Mouse (Mus musculus) heart, adult 2 months (tissue): ENCODE data around the gene Tmem251. TPM values are rescaled to one million over a fixed set of nuclear protein-coding genes. Genes with fewer than 3 reads are reported as not detected.

Source experiments
- DNase-seq, 2 experiments: peaks; one replicate each; pipeline ENCODE4 v3.0.0; 2021
- H3K27ac ChIP-seq: fragments of 200-600 bp; 2 replicates; pipeline ENCODE4 v1.8.1; 2022
- H3K27me3 ChIP-seq: fragments of 200-500 bp; 2 replicates; pipeline ENCODE4 v1.6.1; 2012; ENCODE audit warnings: mild to moderate bottlenecking, low read length, inconsistent platforms, mixed read lengths; ENCODE audit not compliant: control insufficient read depth, insufficient read depth
- H3K36me3 ChIP-seq: fragments of 200-500 bp; 2 replicates; pipeline ENCODE4 v1.6.1; 2012; ENCODE audit warnings: low read length, inconsistent platforms; ENCODE audit not compliant: control insufficient read depth, insufficient read depth
- H3K4me1 ChIP-seq: fragments of 200-500 bp; 2 replicates; pipeline ENCODE4 v1.6.1; 2011; ENCODE audit warnings: low read length; ENCODE audit not compliant: control insufficient read depth, insufficient read depth
- H3K4me3 ChIP-seq: fragments of 200-600 bp; 2 replicates; pipeline ENCODE4 v1.8.1; 2022
- H3K79me2 ChIP-seq: fragments of 200-500 bp; replicated peaks from 2 replicates; pipeline ENCODE4 v1.6.1; 2012; ENCODE audit warnings: mild to moderate bottlenecking, inconsistent platforms, low read length, moderate library complexity, mixed read lengths; ENCODE audit not compliant: control insufficient read depth, insufficient read depth
- H3K9ac ChIP-seq: fragments of 200-500 bp; 2 replicates; pipeline ENCODE4 v1.6.1; 2012; ENCODE audit warnings: low read depth, mild to moderate bottlenecking, control low read depth, inconsistent platforms, low read length, mixed read lengths
- CTCF ChIP-seq: fragments of 200-600 bp; IDR thresholded peaks from 2 replicates; pipeline ENCODE4 v1.8.1; 2022; ENCODE audit warnings: antibody characterized with exemption, mild to moderate bottlenecking, moderate library complexity
- EP300 ChIP-seq: fragments of 200-500 bp; IDR thresholded peaks from 2 replicates; pipeline ENCODE4 v1.6.1; 2011; ENCODE audit warnings: low read depth, low read length, control low read depth; ENCODE audit not compliant: insufficient read depth
- POLR2A ChIP-seq: fragments of 200-500 bp; IDR thresholded peaks from 2 replicates; pipeline ENCODE4 v1.6.1; 2011; ENCODE audit warnings: mild to moderate bottlenecking, low read depth, low read length, control low read depth; ENCODE audit not compliant: insufficient read depth
- WGBS: fragments of 180-500 bp; shearing (Covaris S2); methylation state at CpG from one replicate; pipeline ENCODE4 v1.1.7; 2018; 5-methylcytosine and 5-hydroxymethylcytosine counted together
- intact Hi-C: fragments of 180-260 bp; cut with DNase I; formaldehyde crosslinking; loops from one replicate; pipeline ENCODE4 v1.15.1; 2025
- polyA plus RNA-seq: library from polyadenylated mRNA; depleted of rRNA; stranded (reverse); fragments of >200 nt; gene quantifications from 2 replicates; pipeline ENCODE4 v1.2.3, GENCODE M21; 2012
- total RNA-seq, 2 experiments: library from RNA; stranded (reverse); gene quantifications; 2 replicates each; pipeline ENCODE4 v1.2.3; 2021

The Tmem251 gene
- total and polyA plus RNA-seq, 3 experiments, result 1.8 to 4.6 (median 4.5) TPM

GRCm38 (mm10) chr12:102730798-102731619 is 12.6 kb upstream of the Tmem251 start:
- WGBS, result 41% methylated on average over 16 of the region's 16 CpGs
- no peak for DNase-seq
- H3K9ac ChIP-seq, result no peak overlapping the region
- no peak for TF ChIP-seq CTCF
- no peak for TF ChIP-seq POLR2A
- TF ChIP-seq EP300, result no peak
- H3K4me3 ChIP-seq, result no peak overlapping the region
- intact Hi-C loops, result no loop called here
- no peaks in the 10 kb centered on the region for H3K79me2 ChIP-seq
- H3K4me1 ChIP-seq, result no peaks in the 10 kb centered on the region
- H3K27me3 ChIP-seq, result no peaks in the 10 kb centered on the region
- H3K36me3 ChIP-seq, result no peaks in the 10 kb centered on the region
- H3K27ac ChIP-seq, result no peak overlapping the region

GRCm38 (mm10) chr12:102733381-102733780 is 10.2 kb upstream of the Tmem251 start:
- Histone ChIP-seq H3K36me3 (no peaks in the 10 kb centered on the region), H3K4me3 (no peak overlapping the region), H3K9ac (no peak overlapping the region), H3K4me1 (no peaks in the 10 kb centered on the region), H3K79me2 (no peaks in the 10 kb centered on the region), H3K27me3 (no peaks in the 10 kb centered on the region), H3K27ac (no peak overlapping the region)
- 4% methylated on average over 5 of the region's 5 CpGs for WGBS
- DNase-seq, result peak; percentile 49 to 68
- TF ChIP-seq EP300 (no peak), POLR2A (no peak), CTCF (peak; percentile 69)
- intact Hi-C loops, result no loop called here

DNA sequence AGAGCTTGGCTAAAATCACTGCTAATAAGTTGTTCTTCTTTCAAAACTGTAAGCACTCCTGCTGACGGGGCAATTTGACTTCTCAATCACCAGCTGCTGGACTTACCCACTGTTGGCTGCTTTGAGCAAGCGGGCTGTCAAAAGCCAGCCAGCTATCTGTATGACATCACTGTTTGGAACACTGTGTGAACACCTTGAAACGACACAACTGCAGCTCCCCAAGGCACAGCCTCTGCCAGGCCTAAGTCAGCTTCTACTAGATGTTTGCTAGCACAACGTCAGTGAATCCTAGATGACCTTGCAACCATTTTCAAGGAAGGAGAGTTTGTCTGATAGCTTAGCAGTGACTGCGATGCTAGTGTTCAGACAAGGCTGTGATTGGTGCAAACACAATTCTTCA is 4.5 kb upstream of the Tmem251 start:
- Histone ChIP-seq H3K36me3 (peaks cover under 1% of the 10 kb centered on the region; the same call in 1 of the 2 replicates), H3K27me3 (no peaks in the 10 kb centered on the region), H3K4me1 (peaks cover 2% of the 10 kb centered on the region; the same call in 1 of the 2 replicates), H3K79me2 (no peaks in the 10 kb centered on the region), H3K27ac (no peak overlapping the region), H3K9ac (no peak overlapping the region), H3K4me3 (no peak overlapping the region)
- intact Hi-C loops, result no loop called here
- TF ChIP-seq CTCF, result no peak
- TF ChIP-seq EP300, result no peak
- no peak for TF ChIP-seq POLR2A
- 49% methylated on average over 5 of the region's 5 CpGs for WGBS
- peak in 1 of 2 experiments; percentile 17 for DNase-seq

DNA sequence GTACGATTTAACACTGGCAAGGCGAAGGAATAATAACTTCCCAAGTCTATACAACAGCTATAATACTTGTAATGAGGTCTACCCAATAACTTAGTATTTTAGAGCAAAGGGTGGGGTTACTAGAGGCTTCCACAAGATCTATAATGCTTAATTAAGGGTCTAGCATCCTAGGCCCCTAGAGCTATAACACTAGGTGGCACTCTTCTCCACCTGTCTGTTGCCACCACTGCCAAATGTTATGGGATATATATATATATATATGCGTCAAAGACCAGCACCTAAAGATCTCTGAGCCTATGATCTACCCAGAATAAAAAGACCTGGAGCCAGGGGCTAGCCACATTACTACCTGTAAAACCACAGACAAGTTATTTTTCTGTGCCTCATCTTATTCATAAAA is 3.3 kb upstream of the Tmem251 start:
- H3K27me3 ChIP-seq, result no peaks in the 10 kb centered on the region
- H3K4me3 ChIP-seq, result no peak overlapping the region
- intact Hi-C loops, result loop anchor here (1.0 to 5.0 kb wide), 3 partner anchors 33 to 325 kb away; partner anchors contain the start of gene Btbd7
- H3K27ac ChIP-seq, result no peak overlapping the region
- whole genome bisulfite sequencing, result 63% methylated on average over 3 of the region's 3 CpGs
- no peak for DNase-seq
- H3K79me2 ChIP-seq, result no peaks in the 10 kb centered on the region; the same call in 1 of the 2 replicates
- H3K36me3 ChIP-seq, result peaks cover 9% of the 10 kb centered on the region
- H3K4me1 ChIP-seq, result peaks cover 4% of the 10 kb centered on the region
- no peak overlapping the region for H3K9ac ChIP-seq
- TF ChIP-seq CTCF (peak; percentile 73), POLR2A (no peak)

DNA sequence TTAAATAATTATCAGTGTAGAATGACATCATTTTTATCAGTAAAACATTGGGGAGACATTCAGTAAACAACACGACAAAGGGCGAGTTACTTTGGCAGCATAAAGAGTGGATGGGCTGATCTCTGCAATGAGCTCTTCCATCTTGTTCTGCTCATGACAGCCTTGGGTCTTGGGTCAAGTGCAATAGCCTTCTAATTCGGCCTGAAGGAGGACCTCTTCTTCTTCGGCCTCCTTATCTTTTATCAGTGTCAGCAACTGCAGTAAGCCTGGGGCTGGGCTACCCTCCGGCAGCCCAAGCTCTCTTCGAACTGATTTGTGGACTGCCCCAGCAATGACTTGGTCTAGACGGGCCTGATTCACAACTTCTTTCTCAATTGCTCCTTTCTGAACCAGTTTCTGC is 1.5 kb upstream of the Tmem251 start:
- Histone ChIP-seq H3K27me3 (no peaks in the 10 kb centered on the region), H3K4me3 (no peak overlapping the region), H3K4me1 (peaks cover 4% of the 10 kb centered on the region), H3K9ac (no peak overlapping the region), H3K27ac (no peak overlapping the region), H3K79me2 (no peaks in the 10 kb centered on the region; the same call in 1 of the 2 replicates), H3K36me3 (peaks cover 11% of the 10 kb centered on the region)
- WGBS, result 71% methylated on average over 7 of the region's 7 CpGs
- intact Hi-C loops, result loop anchor here (5.0 kb wide), 2 partner anchors 35 to 135 kb away; partner anchors contain the start of gene Btbd7
- no peak for DNase-seq
- TF ChIP-seq POLR2A, result no peak
- no peak for TF ChIP-seq EP300
- no peak for TF ChIP-seq CTCF

GRCm38 (mm10) chr12:102743036-102743588 is 450 bp upstream of the Tmem251 start:
- under 1% methylated on average over 33 of the region's 33 CpGs for WGBS
- peak overlapping the region; percentile 86 for H3K9ac ChIP-seq
- peaks cover 11% of the 10 kb centered on the region for H3K36me3 ChIP-seq
- H3K4me1 ChIP-seq, result peaks cover 4% of the 10 kb centered on the region
- H3K27ac ChIP-seq, result peak overlapping the region; percentile 89
- peak overlapping the region; percentile 89 for H3K4me3 ChIP-seq
- no peak for TF ChIP-seq POLR2A
- TF ChIP-seq CTCF, result no peak
- TF ChIP-seq EP300, result no peak
- no peaks in the 10 kb centered on the region for H3K27me3 ChIP-seq
- H3K79me2 ChIP-seq, result no peaks in the 10 kb centered on the region; the same call in 1 of the 2 replicates
- intact Hi-C loops, result loop anchor here (1.0 to 5.0 kb wide), 3 partner anchors 14 to 134 kb away; partner anchors contain the start of genes Btbd7, Gm28051, Gon7 and Ubr7
- DNase-seq, result peak in 1 of 2 experiments; percentile 29
